Mouse (Mus musculus): Measurements from ENCODE around the gene Impad1. TPM values are rescaled to one million over a fixed set of nuclear protein-coding genes. Genes with fewer than 3 reads are reported as not detected.

Gene Impad1
- total RNA-seq (2014; rRNA removed) (99.6 and 104 TPM in 2 replicates), polyA plus RNA-seq (2015; fragmentation: Nextera tagmentation; extraction: Ambion mirVana) (42.5 and 43.3 TPM in 2 replicates)

DNA sequence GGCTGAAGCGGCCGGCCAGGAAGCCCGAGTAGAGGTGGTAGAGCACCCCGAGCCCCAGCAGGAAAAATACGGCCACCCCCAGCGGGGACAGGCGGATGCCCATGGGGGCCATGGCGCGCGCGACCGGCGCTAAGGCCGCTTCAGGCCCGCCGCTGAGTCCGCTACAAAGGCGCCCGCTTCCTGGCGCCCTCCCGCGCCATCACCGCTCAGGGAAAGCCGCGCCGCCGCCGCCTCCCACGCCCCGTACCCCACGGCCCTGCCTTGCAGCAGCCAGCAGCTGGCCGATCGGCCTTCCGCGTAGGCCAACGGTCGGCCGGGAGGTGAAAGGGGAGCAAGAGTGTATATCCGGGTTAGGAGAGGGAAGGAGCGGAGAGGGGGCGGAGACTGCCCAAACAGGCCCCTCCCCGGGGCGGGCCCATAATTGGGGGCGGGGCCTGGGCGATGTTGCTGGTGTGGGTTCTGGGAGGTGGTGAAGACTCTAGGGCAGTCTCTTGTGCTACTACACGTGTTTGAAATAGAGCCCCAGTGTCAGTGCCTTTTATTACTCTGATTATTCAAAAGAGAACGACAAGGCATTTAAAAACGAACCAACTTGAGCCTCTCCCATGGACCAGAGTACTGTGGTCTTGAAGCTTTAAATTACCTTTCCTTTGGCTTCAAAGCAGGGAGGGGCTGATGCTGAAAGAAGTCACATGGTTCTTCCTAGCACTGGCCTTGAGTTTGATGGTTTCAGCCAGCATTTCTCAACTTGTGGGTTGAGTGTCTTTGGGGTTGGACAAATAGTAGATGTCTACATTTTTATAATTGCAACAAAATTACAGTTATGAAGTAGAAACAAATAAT is at the start of gene Impad1:
Gene Impad1 (minus strand): TSS at position 364 of the 843 bp plus-strand sequence.
- peak within 1 kb of the TSS; percentile 97 for H3K4me3 ChIP-seq (ENCODE audit: low read length)
- H3K9me3 ChIP-seq (ENCODE audit: low read length): no peaks in the 10 kb centered on the region
- peak within 1 kb of the TSS; percentile 94 for H3K27ac ChIP-seq
- peaks cover 8% of the 10 kb centered on the region; the same call in 1 of the 2 replicates for H3K4me1 ChIP-seq (ENCODE audit: insufficient read depth, low read length)
- ATAC-seq (peak; percentile 98), DNase-seq (ENCODE audit: low spot score) (peak; percentile 90)
- no peak for TF ChIP-seq CTCF (IDR thresholded peaks at IDR 0.05; ENCODE audit: low read depth)
- H3K27me3 ChIP-seq (ENCODE audit: insufficient read depth, low read length): no peaks in the 10 kb centered on the region
- WGBS: 1% methylated on average over 46 of the region's 48 CpGs
- no peaks in the 10 kb centered on the region for H3K36me3 ChIP-seq (ENCODE audit: insufficient read depth, low read length)
- H3K9ac ChIP-seq (replicated peaks; ENCODE audit: low read length): peak within 1 kb of the TSS; percentile 98
- peak within 1 kb of the TSS; percentile 62 for H3K4me2 ChIP-seq (ENCODE audit: low read depth, low read length)

DNA sequence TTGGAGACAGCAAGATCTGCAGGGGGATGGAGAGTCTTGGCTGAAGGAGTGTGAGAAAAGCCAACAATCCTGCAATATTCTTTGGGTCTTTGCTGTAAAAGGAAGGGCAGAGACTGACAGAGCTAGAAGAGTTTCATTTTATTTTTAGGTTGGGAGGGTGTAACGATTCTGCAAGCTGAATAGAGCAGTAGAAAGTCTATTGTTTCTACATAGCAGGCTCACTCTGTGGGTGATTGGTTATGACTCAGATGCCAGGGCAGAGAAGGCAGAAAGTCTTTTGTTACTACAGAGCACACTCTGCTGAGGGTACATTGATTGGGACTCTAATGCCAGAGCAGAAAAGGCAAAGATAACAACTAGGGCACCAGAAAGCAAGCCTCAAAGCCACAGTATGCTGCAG is 47.0 kb upstream of the Impad1 start:
- H3K27ac ChIP-seq: no peak overlapping the region
- H3K4me2 ChIP-seq (ENCODE audit: low read depth, low read length): no peak overlapping the region
- H3K9me3 ChIP-seq (ENCODE audit: low read length): no peaks in the 10 kb centered on the region
- H3K36me3 ChIP-seq (ENCODE audit: insufficient read depth, low read length): no peaks in the 10 kb centered on the region
- TF ChIP-seq CTCF (IDR thresholded peaks at IDR 0.05; ENCODE audit: low read depth): no peak
- DNase-seq (ENCODE audit: low spot score) (no peak), ATAC-seq (no peak)
- WGBS: 8% methylated on average over 1 of the region's 1 CpGs
- no peaks in the 10 kb centered on the region for H3K4me1 ChIP-seq (ENCODE audit: insufficient read depth, low read length)
- H3K27me3 ChIP-seq (ENCODE audit: insufficient read depth, low read length): no peaks in the 10 kb centered on the region
- H3K4me3 ChIP-seq (ENCODE audit: low read length): no peak overlapping the region
- H3K9ac ChIP-seq (replicated peaks; ENCODE audit: low read length): no peak overlapping the region

DNA sequence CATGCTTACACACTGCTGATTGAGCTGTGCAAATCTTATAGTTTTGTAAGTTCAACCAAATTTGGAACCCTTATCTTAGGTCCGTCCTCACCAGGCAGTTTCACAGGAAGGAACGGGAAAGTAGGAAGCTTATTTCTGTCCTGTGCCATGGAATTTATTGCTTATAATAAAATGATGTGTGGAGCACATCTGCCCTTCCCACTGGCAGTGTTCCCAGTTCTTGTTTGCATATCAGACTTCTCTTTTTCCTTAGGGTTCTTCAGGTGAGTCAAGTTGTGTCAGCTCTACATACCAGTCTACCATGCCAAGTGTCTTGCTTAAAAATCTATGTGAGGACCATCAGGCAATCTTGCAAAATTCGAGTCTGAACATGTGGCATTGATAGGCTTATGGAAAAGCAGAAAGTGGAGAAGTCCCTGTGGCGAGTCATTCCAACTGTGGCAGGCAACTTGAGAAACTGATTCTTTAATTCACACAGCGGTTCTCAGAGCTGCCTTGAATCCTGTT is 40.7 kb upstream of the Impad1 start:
- Histone ChIP-seq H3K36me3 (ENCODE audit: insufficient read depth, low read length) (no peaks in the 10 kb centered on the region), H3K4me2 (ENCODE audit: low read depth, low read length) (no peak overlapping the region), H3K9ac (replicated peaks; ENCODE audit: low read length) (no peak overlapping the region), H3K4me1 (ENCODE audit: insufficient read depth, low read length) (no peaks in the 10 kb centered on the region), H3K4me3 (ENCODE audit: low read length) (no peak overlapping the region), H3K9me3 (ENCODE audit: low read length) (no peaks in the 10 kb centered on the region), H3K27me3 (ENCODE audit: insufficient read depth, low read length) (no peaks in the 10 kb centered on the region), H3K27ac (no peak overlapping the region)
- WGBS: 81% methylated on average over 5 of the region's 5 CpGs
- no peak for DNase-seq (ENCODE audit: low spot score)
- TF ChIP-seq CTCF (IDR thresholded peaks at IDR 0.05; ENCODE audit: low read depth): no peak
- no peak for ATAC-seq

DNA sequence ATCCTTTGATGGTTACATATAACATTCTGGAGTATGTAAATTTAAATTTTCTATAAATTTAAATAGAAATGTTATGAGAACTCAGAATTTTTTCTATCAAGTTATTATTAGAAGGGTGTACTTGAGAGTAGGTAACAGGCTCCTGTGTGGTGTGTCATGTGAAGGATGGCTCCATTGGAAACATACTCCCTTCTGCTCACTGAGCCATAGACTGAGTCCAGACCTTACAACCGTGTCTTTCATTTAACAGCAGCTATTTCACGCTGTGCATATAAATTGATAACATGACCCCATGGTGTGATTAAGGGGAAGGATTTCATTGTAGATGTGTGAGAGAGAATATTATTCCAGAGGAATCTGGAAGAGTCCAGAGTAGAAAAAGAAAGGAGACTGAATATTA is 35.0 kb upstream of the Impad1 start:
- H3K4me1 ChIP-seq (ENCODE audit: insufficient read depth, low read length): no peaks in the 10 kb centered on the region
- no peak overlapping the region for H3K27ac ChIP-seq
- ATAC-seq (no peak), DNase-seq (ENCODE audit: low spot score) (no peak)
- no peak for TF ChIP-seq CTCF (IDR thresholded peaks at IDR 0.05; ENCODE audit: low read depth)
- no peak overlapping the region for H3K4me2 ChIP-seq (ENCODE audit: low read depth, low read length)
- H3K4me3 ChIP-seq (ENCODE audit: low read length): no peak overlapping the region
- no peaks in the 10 kb centered on the region for H3K9me3 ChIP-seq (ENCODE audit: low read length)
- H3K27me3 ChIP-seq (ENCODE audit: insufficient read depth, low read length): no peaks in the 10 kb centered on the region
- 39% methylated on average over 2 of the region's 2 CpGs for WGBS
- no peaks in the 10 kb centered on the region for H3K36me3 ChIP-seq (ENCODE audit: insufficient read depth, low read length)
- H3K9ac ChIP-seq (replicated peaks; ENCODE audit: low read length): no peak overlapping the region

DNA sequence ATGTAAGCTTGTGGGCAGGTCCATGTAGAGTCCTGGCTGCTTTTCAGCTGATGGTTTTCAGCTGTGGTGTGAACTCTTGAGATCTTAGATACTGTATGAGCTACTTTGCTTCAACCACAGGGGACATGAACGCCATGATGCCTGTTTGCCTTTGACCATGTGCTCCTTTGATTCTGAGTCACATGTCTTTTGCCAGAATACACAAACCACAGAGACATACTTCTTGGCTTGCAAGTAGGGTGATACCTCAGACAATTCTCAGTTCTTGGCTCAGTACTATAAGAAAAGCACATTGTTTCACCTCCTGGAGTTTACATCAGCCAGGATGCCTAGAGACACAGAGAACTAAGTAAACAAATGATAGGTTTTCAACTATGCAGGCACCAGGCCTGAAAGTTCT is 29.0 kb upstream of the Impad1 start:
- no peaks in the 10 kb centered on the region for H3K27me3 ChIP-seq (ENCODE audit: insufficient read depth, low read length)
- no peaks in the 10 kb centered on the region for H3K9me3 ChIP-seq (ENCODE audit: low read length)
- H3K36me3 ChIP-seq (ENCODE audit: insufficient read depth, low read length): no peaks in the 10 kb centered on the region
- no peak for TF ChIP-seq CTCF (IDR thresholded peaks at IDR 0.05; ENCODE audit: low read depth)
- ATAC-seq (no peak), DNase-seq (ENCODE audit: low spot score) (no peak)
- H3K9ac ChIP-seq (replicated peaks; ENCODE audit: low read length): no peak overlapping the region
- no peak overlapping the region for H3K27ac ChIP-seq
- 77% methylated on average over 1 of the region's 1 CpGs for WGBS
- H3K4me2 ChIP-seq (ENCODE audit: low read depth, low read length): no peak overlapping the region
- no peak overlapping the region for H3K4me3 ChIP-seq (ENCODE audit: low read length)
- H3K4me1 ChIP-seq (ENCODE audit: insufficient read depth, low read length): no peaks in the 10 kb centered on the region

DNA sequence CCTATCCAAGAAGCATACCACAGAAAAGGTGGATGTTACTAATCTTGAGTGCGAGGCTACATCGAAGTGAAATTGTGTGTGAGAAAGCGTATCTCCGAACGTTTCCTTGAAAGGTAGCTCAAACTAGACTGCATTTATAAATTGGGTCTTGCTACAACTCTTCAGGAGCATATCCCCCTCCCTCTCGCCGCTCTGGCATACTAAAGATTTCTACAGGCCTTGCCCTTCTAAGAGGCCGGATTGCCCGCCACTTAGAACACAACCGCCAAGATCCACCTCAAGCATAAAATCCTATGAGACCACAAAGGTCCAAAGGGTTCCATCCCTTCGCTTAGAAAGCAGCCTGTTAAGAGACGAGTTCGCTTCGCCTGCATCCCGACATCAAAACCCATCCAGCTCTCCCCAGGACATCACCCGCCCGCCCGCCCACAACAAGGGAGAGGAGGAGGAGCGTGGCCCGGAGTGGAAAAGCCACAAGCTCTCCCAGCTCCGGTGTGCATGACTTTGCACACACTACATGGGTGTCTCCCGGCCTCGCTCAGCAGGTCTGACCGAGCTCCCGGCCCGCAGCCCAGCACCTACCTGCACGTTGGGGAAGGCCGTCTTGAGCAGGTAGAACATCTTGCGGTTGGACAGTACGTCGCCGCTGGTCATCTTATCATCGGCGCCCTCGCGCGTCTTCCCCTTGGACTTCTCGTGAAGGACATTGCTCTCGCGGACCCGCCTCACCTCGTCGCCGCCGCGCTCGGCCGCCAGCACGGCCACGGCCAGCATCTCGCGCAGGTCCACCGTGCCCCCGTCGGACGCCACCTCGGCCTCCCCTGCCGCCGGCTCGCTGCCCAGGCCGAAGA is 789 bp downstream of the Impad1 start:
- Histone ChIP-seq H3K27me3 (ENCODE audit: insufficient read depth, low read length) (no peaks in the 10 kb centered on the region), H3K4me3 (ENCODE audit: low read length) (peak overlapping the region; percentile 97), H3K9me3 (ENCODE audit: low read length) (no peaks in the 10 kb centered on the region), H3K9ac (replicated peaks; ENCODE audit: low read length) (peak overlapping the region; percentile 98), H3K4me2 (ENCODE audit: low read depth, low read length) (peak overlapping the region; percentile 62), H3K36me3 (ENCODE audit: insufficient read depth, low read length) (no peaks in the 10 kb centered on the region), H3K27ac (peak overlapping the region; percentile 94), H3K4me1 (ENCODE audit: insufficient read depth, low read length) (peaks cover 8% of the 10 kb centered on the region; the same call in 1 of the 2 replicates)
- WGBS: under 1% methylated on average over 60 of the region's 61 CpGs
- DNase-seq (ENCODE audit: low spot score) (peak; percentile 53), ATAC-seq (peak; percentile 69)
- TF ChIP-seq CTCF (IDR thresholded peaks at IDR 0.05; ENCODE audit: low read depth): no peak

All from hindbrain, postnatal 0 days (tissue).